Mouse (Mus musculus) heart, adult 8-10 months (tissue): ENCODE results near the gene Pigb. TPM values are rescaled to one million over a fixed set of nuclear protein-coding genes. Genes with fewer than 3 reads are reported as not detected.
"Not testable (repeated sequence)": the region's sequence is repeated elsewhere in the genome, so short reads cannot be mapped to it uniquely, and the experiment has no call there.

Source experiments
- DNase-seq: peaks from one replicate; pipeline ENCODE4 v3.0.0; 2022; ENCODE audit warnings: low spot score
- total RNA-seq, 4 experiments: library from RNA; stranded (reverse); gene quantifications; 2 replicates each; pipeline ENCODE4 v1.2.4; 2022

The Pigb gene
- total RNA-seq: 1 to 10 TPM; 1.9 to 3.3 (median 2.6) TPM

DNA sequence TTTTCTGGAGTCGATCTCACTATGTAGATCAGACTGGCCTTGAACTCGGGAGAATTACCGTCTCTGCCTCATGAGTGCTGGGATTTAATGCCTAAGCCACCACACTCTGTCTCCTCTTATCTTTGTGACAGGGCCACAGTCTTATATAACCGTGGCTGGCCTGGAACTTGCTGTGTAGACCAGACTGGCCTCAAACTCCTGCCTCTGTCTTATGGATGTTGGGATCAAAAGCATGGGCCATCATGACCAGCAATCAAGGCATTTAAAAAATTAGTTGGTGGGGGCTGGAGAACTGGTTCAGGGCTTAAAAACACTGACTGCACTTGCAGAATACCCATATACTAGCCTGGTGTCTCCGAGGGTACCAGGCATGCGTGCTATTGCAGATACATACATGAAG lies at the start of gene Pigb:
Gene Pigb, minus strand, starts transcription at position 299 of the 400 bp plus-strand sequence.
- no peak for DNase-seq

DNA sequence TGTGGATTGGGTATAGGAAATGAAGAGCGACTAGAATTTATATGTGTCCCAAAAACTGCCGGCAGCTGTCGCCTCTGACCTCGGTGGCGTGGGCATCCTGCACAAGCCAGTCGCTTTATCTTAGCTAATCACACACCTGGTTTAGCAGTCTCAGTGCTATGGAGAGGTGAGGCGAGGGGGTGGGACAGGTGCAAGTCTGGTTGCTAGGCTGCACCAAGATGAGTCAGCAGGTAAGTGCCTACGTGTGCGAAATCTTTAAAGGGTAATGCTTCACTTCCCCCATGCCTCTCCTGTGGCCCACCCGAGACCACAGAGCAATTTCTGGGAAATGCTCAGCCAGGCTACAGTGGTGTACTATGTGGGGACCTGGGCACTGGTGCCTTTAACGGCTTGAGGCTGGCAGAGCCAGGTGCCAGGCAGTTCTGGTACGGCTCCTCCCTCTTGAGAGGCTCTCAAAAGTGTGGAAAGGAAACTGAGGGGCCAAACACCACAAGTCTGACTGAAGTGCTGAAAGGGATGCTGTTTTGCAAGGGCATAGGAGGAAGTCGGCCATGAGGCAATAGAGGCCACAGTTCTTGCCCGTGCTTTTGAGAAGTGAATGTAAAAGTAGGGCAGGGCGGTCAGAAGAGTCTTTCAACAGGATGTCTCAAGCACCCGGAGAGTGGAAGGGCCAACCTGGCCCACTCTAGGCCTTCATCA lies 49.2 kb upstream of the Pigb start:
- no peak for DNase-seq

DNA sequence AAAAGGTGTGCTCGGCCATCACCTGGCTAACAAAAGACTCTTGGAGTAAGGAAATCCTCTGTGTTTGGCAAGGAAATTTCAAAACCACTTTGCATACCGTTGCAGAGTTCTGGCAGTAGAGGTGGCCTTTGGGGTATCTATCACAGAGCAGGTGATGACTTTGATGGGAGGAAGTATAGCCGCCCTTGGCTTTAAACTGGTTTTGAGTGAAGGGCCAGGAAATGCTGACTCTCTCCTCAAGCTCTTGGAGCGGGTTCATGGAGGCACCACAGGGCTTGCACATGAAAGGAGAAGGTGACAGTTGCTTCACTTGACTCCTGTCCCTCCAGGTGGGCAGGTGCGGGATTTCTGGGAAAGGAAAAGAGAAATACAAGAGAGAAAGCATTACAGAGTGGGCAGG lies 47.4 kb upstream of the Pigb start:
- no peak for DNase-seq

DNA sequence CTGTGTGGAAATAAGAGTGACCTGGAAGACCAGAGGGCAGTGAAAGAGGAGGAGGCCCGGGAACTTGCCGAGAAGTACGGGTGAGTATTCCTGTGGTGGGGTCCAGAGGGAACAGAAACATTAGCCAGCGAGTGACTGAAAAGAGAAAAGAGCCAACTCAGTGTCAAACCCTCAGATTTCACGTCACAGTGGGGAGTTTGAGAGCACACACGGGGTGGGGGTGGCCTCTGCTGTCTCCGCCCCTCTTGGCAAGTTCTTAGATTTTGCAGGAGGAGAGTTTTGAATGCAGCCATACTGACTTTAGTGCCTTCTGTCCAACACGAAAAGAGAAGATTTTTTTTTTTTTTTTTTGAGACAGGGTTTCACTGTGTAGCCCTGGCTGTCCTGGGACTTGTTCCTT lies 46.9 kb upstream of the Pigb start:
- DNase-seq: no peak

DNA sequence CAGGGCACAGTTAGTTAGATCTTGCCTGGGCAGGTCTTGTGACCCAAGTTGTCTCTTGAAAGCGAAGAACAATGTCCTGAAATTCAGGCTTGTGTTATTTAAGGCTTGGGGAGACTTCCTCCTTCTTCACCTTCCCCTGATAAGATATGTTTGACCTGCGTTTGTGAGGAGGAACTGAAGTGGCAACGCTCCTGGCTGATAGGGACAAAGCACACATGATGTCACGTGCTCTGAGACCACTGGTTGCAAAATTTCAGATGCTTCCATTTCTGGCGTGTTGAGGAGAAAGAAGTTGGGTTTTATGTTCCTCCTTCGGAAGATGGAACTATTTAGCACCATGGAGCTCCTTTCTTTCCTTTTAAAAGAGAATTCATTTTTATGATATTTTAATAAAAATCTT lies 45.7 kb upstream of the Pigb start:
- no peak for DNase-seq

GRCm38 (mm10) chr9:73083956-73084355 lies 43.8 kb upstream of the Pigb start:
- no peak for DNase-seq

DNA sequence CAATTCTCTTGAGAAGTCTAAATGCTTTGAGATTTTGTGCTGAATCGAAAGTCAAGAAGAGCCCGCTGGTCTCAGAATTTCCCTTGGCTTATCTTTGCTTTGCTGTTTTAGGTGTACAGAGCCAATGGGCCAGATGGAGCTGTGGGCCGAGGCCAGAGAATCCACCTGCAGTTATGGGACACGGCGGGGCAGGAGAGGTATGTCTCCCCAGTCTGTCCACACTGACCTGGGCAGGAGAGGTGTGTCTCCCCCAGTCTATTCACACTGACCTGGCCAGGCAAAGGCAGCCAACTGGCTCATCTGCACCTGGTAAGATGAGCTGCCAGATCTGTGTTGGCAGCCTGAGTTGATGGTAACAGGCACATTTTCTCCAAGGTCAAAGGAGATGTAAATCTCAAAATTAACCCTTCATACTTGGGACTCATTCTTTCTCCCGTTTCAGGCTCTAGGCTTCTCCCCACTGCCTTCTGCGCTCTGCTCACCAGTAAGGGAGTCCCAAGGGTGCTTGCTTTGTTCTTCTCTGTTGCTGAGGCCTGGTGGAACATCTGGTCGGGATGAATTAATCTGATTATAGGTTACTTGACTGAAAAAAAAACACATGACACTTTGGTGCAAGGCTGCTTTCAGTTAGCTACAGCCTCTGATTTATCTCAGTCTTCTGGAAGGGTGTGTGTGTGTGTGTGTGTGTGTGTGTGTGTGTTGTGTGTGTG lies 42.3 kb upstream of the Pigb start:
- no peak for DNase-seq

GRCm38 (mm10) chr9:73079801-73080325 lies 39.7 kb upstream of the Pigb start:
- no peak for DNase-seq

- not testable (repeated sequence) for DNase-seq
Measured at GRCm38 (mm10) chr9:73079349-73079748, 39.2 kb upstream of the Pigb start.

- DNase-seq: no peak
Measured at GRCm38 (mm10) chr9:73073169-73073568, 33.0 kb upstream of the Pigb start.

GRCm38 (mm10) chr9:73072426-73072825 lies 32.2 kb upstream of the Pigb start:
- no peak for DNase-seq

DNA sequence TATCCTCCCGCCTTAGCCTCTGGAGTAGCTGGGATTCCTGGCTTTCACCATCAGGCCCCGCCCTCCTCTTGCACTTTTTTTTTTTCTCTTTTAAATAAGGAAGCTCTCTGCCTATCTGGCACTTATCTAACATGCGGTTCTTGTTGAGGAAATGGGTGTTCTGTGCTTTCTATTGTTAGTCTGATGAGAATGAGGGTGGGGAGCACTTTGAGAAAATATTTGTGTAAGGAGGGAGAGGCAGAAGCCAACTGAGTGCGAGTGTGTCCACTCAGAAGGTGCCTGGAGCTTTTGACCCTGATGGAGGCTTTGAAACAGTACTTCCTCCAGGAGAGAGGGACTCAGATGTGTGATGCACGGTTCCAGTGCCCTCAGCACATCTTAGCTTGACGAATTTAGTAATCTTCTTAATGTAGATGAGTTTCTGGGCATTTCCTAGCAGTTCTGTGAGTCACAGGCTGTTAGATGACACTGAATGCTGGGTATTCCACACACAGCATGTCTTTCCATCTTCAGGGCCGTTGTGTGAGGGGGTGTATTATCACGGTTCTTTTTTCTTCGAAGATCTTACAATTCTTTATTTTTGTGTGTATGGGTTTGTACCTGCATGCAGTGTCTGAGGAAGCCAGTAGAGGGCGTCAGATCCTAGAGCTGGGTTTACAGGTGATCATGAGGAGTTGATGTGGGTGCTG lies 30.9 kb upstream of the Pigb start:
- peak; percentile 38 for DNase-seq

DNA sequence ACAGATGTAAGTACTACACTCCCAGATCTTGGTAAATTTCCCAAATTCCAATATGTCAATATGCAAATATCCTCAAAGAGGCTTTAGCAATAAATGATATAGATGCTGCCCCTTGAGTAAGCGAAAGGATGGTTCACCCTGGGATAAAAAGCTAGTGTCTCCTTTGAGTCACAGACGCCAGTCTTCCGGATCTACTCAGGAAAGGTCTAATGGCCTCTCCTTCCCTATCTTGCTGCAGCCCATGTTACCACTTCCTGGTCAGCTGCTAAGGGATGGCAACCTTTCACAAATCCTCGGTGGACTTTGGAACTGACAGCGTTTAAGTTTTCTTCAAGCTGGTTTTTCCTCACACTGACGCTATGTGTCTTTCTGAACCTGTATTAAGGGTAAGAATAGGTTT lies 28.5 kb upstream of the Pigb start:
- no peak for DNase-seq

DNA sequence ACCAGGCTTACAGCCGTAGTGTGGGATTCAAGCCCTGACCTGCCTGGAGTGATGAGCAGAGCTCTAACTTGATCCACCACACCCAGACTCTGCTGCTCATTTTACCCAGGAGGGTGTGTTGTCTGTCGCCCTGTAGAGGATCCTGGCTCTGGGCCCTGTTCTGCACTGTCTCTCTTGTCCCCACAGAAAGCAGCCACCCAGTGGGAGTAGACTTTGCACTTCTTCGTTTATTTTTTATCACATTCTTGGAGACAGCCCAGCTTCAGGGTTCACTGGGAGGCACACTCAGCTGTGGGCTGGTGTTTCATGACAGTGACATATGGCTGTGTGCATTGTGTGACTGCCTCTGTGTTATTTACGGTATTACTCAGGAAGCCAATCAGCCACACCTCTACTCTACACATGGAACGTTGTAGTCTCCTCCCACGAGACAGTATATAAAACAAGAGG lies 28.1 kb upstream of the Pigb start:
- no peak for DNase-seq

DNA sequence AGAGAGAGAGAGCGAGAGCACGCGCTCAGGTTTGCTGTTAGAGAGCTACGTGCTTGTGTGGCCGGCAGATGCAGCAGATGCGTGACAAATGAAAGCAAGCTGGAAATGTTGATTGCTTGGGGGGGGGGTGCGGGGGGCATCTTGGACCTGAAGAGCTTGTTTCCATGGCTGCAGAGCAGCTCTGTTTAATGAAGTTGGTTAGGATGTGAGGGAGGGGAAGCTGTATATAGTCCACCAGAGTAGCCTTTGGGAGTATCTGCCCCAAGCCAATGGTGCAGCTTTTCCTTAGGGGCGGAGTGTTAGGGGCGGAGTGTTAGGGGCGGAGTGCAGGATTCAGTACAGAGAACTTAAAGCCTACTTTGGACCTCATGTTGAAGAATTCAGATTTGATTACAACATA lies 26.9 kb upstream of the Pigb start:
- DNase-seq: no peak

- no peak for DNase-seq
Measured at GRCm38 (mm10) chr9:73063621-73064290, 23.6 kb upstream of the Pigb start.

DNA sequence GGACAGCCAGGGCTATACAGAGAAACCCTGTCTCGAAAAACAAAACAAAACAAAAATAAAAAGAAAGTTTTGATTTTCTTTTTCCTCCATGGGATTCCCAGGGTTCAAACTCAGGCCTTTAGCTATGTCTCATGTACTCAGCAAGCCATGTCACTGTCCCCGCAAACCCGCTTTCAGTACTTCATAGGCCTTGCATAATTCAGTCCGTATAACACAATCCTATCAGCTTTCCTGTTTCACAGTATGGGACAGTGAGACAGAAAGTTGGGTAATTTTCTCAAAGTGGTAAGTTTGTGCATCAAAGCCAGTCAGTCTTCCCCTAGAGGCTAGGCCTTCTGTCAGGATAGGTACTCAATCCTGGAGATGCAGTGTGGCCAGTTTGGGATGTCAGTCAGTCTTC lies 19.0 kb upstream of the Pigb start:
- DNase-seq: no peak

- DNase-seq: peak; percentile 56
Measured at GRCm38 (mm10) chr9:73055441-73055911, 15.3 kb upstream of the Pigb start.

DNA sequence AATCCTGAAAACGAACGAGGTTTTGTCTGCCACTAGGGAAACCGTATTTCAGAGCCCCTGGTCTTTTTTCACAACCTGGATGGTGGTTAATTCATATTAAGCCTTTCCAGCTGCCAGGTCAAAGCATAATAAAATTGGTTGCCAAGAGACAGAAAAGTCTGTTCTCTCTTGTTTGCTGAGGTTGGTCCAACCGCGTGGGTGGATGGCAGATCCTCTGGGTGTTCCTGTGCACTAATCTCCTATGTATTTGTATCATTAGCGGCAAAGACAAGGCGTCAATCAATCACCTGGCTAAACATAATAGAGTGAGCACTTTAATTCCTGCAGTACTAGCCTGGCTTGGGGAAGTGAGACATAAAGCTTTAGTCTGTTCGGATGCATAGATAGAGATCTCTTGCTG lies 10.4 kb upstream of the Pigb start:
- no peak for DNase-seq

GRCm38 (mm10) chr9:73049833-73050232 lies 9.7 kb upstream of the Pigb start:
- no peak for DNase-seq

GRCm38 (mm10) chr9:73048927-73049326 lies 8.7 kb upstream of the Pigb start:
- no peak for DNase-seq

- DNase-seq: no peak
Measured at GRCm38 (mm10) chr9:73047906-73048305, 7.7 kb upstream of the Pigb start.
